In the genomic region with DNA sequence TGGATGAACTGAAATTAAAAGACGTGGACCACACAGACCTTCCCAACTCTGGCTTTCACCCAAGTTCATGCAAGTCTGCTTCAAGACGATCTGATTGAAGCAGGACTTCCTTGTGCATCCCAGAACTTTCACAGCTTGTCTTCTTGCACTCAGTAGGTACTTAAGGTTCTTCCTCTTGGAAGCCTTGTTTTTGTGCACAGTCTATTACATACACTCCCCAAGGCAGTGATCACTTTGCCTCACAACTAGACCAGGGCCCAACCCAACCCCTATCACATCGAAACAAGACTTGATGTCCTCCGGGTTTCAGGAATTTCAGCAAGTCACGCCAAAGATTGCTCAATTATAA, we compare ENCODE assay signal across 9 mouse cellular contexts. TPM values are rescaled to one million over a fixed set of nuclear protein-coding genes. Genes with fewer than 3 reads are reported as not detected.
DNase-seq lines count a peak whose midpoint lies in the region; ATAC-seq lines count a peak whose summit lies in the region.
"Had no signal": no experiment of that assay in that cellular context is flagged by ENCODE, and none has a peak within 500 bp of the region (broad histone marks: within the 10 kb centered on the region; RNA-seq: fewer than 3 reads in every experiment).

No protein-coding gene starts in this region.

- 41% methylated on average over 5 of the region's 5 CpGs for WGBS in kidney, embryonic 15.5 days
- 43% methylated on average over 5 of the region's 5 CpGs for WGBS in embryonic facial prominence, embryonic 12.5 days
- WGBS in hindbrain, embryonic 16.5 days: 49% methylated on average over 5 of the region's 5 CpGs
- WGBS in midbrain, embryonic 16.5 days: 43% methylated on average over 5 of the region's 5 CpGs

- ATAC-seq in kidney, embryonic 15.5 days (replicated peaks; ENCODE audit: low FRiP score): peak; percentile 31
- 0 out of 2 replicates have a peak, but pooled peaks have one; percentile 15 for ATAC-seq in embryonic facial prominence, embryonic 12.5 days (ENCODE audit: insufficient number of reproducible peaks, insufficient read depth, low FRiP score, low TSS enrichment)
- ATAC-seq in hindbrain, embryonic 16.5 days: peak; percentile 21
- ATAC-seq in midbrain, embryonic 16.5 days: peak; percentile 33; the same call in 1 of the 2 replicates

- H3K4me3 ChIP-seq in kidney, embryonic 15.5 days (replicated peaks): peak overlapping the region; percentile 99
- peak overlapping the region; percentile 89 for H3K4me3 ChIP-seq in embryonic facial prominence, embryonic 12.5 days
- peak overlapping the region; percentile 40 for H3K4me3 ChIP-seq in hindbrain, embryonic 16.5 days (ENCODE audit: low read length)
- peak overlapping the region; percentile 66 for H3K4me3 ChIP-seq in midbrain, embryonic 16.5 days (ENCODE audit: low read depth, low read length)

- no peaks in the 10 kb centered on the region for H3K9me3 ChIP-seq in kidney, embryonic 15.5 days (replicated peaks)
- no peaks in the 10 kb centered on the region for H3K9me3 ChIP-seq in embryonic facial prominence, embryonic 12.5 days
- H3K9me3 ChIP-seq in hindbrain, embryonic 16.5 days (ENCODE audit: control insufficient read depth, low read length): no peaks in the 10 kb centered on the region
- H3K9me3 ChIP-seq in midbrain, embryonic 16.5 days (replicated peaks; ENCODE audit: control insufficient read depth, low read length, poor library complexity, severe bottlenecking): no peaks in the 10 kb centered on the region

- H3K27ac ChIP-seq in kidney, embryonic 15.5 days: peak overlapping the region; percentile 73
- H3K27ac ChIP-seq in embryonic facial prominence, embryonic 12.5 days: 0 out of 2 replicates have a peak overlapping the region, but pooled peaks have one; percentile 30
- peak overlapping the region; percentile 70 for H3K27ac ChIP-seq in hindbrain, embryonic 16.5 days (ENCODE audit: low read depth, low read length)
- peak overlapping the region; percentile 57; the same call in 1 of the 2 replicates for H3K27ac ChIP-seq in midbrain, embryonic 16.5 days (ENCODE audit: low read length)

- H3K36me3 ChIP-seq in kidney, embryonic 15.5 days: peaks cover 11% of the 10 kb centered on the region
- H3K36me3 ChIP-seq in embryonic facial prominence, embryonic 12.5 days: peaks cover 7% of the 10 kb centered on the region; the same call in 1 of the 2 replicates
- H3K36me3 ChIP-seq in hindbrain, embryonic 16.5 days (ENCODE audit: control insufficient read depth, insufficient read depth, low read length): no peaks in the 10 kb centered on the region
- H3K36me3 ChIP-seq in midbrain, embryonic 16.5 days (ENCODE audit: control insufficient read depth, insufficient read depth, low read length): no peaks in the 10 kb centered on the region

- H3K4me1 ChIP-seq in kidney, embryonic 15.5 days: peaks cover 20% of the 10 kb centered on the region
- peaks cover 16% of the 10 kb centered on the region for H3K4me1 ChIP-seq in embryonic facial prominence, embryonic 12.5 days
- peaks cover 27% of the 10 kb centered on the region for H3K4me1 ChIP-seq in hindbrain, embryonic 16.5 days (ENCODE audit: control insufficient read depth, insufficient read depth, low read depth, low read length)
- peaks cover 28% of the 10 kb centered on the region for H3K4me1 ChIP-seq in midbrain, embryonic 16.5 days (ENCODE audit: control insufficient read depth, insufficient read depth, low read length)

- H3K9ac ChIP-seq in kidney, embryonic 15.5 days: no peak overlapping the region
- H3K9ac ChIP-seq in embryonic facial prominence, embryonic 12.5 days: no peak overlapping the region
- peak overlapping the region; percentile 45 for H3K9ac ChIP-seq in hindbrain, embryonic 16.5 days (ENCODE audit: low read depth, low read length)
- no peak overlapping the region for H3K9ac ChIP-seq in midbrain, embryonic 16.5 days (ENCODE audit: low read depth, low read length)

- no peak for DNase-seq in kidney, postnatal 36 days
- no peak for DNase-seq in right cerebral cortex, adult 18-20 months
- no peak for DNase-seq in thymus, adult 18-20 months
- DNase-seq in left cerebral cortex, adult 18-20 months (ENCODE audit: low spot score in 2 of 2): no peak

- no peaks in the 10 kb centered on the region for H3K27me3 ChIP-seq in kidney, embryonic 15.5 days
- no peaks in the 10 kb centered on the region for H3K27me3 ChIP-seq in embryonic facial prominence, embryonic 12.5 days
- no peaks in the 10 kb centered on the region for H3K27me3 ChIP-seq in hindbrain, embryonic 16.5 days (replicated peaks; ENCODE audit: control insufficient read depth, insufficient read depth, low read length)
- no peaks in the 10 kb centered on the region for H3K27me3 ChIP-seq in midbrain, embryonic 16.5 days (ENCODE audit: control insufficient read depth, insufficient read depth, low read depth, low read length)

- peak overlapping the region; percentile 61 for H3K4me2 ChIP-seq in kidney, embryonic 15.5 days
- H3K4me2 ChIP-seq in embryonic facial prominence, embryonic 12.5 days (replicated peaks): peak overlapping the region; percentile 38
- H3K4me2 ChIP-seq in hindbrain, embryonic 16.5 days (ENCODE audit: low read length): peak overlapping the region; percentile 73
- H3K4me2 ChIP-seq in midbrain, embryonic 16.5 days (ENCODE audit: low read length): peak overlapping the region; percentile 64

RNA-seq across cellular contexts. Expression of a gene that starts 6.7 kb away (rescaled TPM):
- polyA plus RNA-seq in kidney, embryonic 15.5 days (2015; fragmentation: Nextera tagmentation; extraction: Ambion mirVana): 28.7 and 30.9 TPM in 2 replicates
- polyA plus RNA-seq in embryonic facial prominence, embryonic 12.5 days (2016; fragmentation: Nextera tagmentation; extraction: Ambion mirVana): 31.8 and 33.4 TPM in 2 replicates
- 24.2 and 26.7 TPM in 2 replicates for polyA plus RNA-seq in hindbrain, embryonic 16.5 days (2015; fragmentation: Nextera tagmentation; extraction: Ambion mirVana)
- 25.9 and 26.3 TPM in 2 replicates for polyA plus RNA-seq in midbrain, embryonic 16.5 days (2015; fragmentation: Nextera tagmentation; extraction: Ambion mirVana)
- total RNA-seq in left cerebral cortex, adult 18-20 months (2021): 10 to 100 TPM; 21.0 to 22.5 TPM

RNA-seq across cellular contexts. Expression of a gene that starts 32.6 kb away (rescaled TPM):
- 5.7 and 5.8 TPM in 2 replicates for polyA plus RNA-seq in kidney, embryonic 15.5 days (2015; fragmentation: Nextera tagmentation; extraction: Ambion mirVana)
- polyA plus RNA-seq in embryonic facial prominence, embryonic 12.5 days (2016; fragmentation: Nextera tagmentation; extraction: Ambion mirVana): 5.8 and 6.8 TPM in 2 replicates
- polyA plus RNA-seq in hindbrain, embryonic 16.5 days (2015; fragmentation: Nextera tagmentation; extraction: Ambion mirVana): 6.5 and 8.6 TPM in 2 replicates
- polyA plus RNA-seq in midbrain, embryonic 16.5 days (2015; fragmentation: Nextera tagmentation; extraction: Ambion mirVana): 7.9 and 8.0 TPM in 2 replicates
- 1 to 10 TPM; 2.6 to 5.1 TPM for total RNA-seq in left cerebral cortex, adult 18-20 months (2021)

RNA-seq across cellular contexts. Expression of a gene that starts 57.5 kb away (rescaled TPM):
- polyA plus RNA-seq in kidney, embryonic 15.5 days (2015; fragmentation: Nextera tagmentation; extraction: Ambion mirVana): 1.8 TPM in 1 of 2 replicates, not detected in the other
- not detected in 2 replicates for polyA plus RNA-seq in embryonic facial prominence, embryonic 12.5 days (2016; fragmentation: Nextera tagmentation; extraction: Ambion mirVana)
- 0.64 TPM in 1 of 2 replicates, not detected in the other for polyA plus RNA-seq in hindbrain, embryonic 16.5 days (2015; fragmentation: Nextera tagmentation; extraction: Ambion mirVana)
- polyA plus RNA-seq in midbrain, embryonic 16.5 days (2015; fragmentation: Nextera tagmentation; extraction: Ambion mirVana): 0.31 and 0.83 TPM in 2 replicates
- 1 to 10 TPM in 1 of 2 experiments, not detected in 1; 1.3 TPM for total RNA-seq in left cerebral cortex, adult 18-20 months (2021)
- polyA plus RNA-seq: gonadal fat pad, adult 2 months had no signal

Comparison
In these comparisons a context has a peak if more than half of its experiments do, and no peak if none do; other contexts are left out.
1. H3K4me3 ChIP-seq: peak in every context shown above with its lines; median percentile 99 in kidney, embryonic 15.5 days; 89 in embryonic facial prominence, embryonic 12.5 days; 66 in midbrain, embryonic 16.5 days; 40 in hindbrain, embryonic 16.5 days.